Mouse (Mus musculus) liver, embryonic 11.5 days (tissue): ENCODE results near the gene Mpzl2. TPM values are rescaled to one million over a fixed set of nuclear protein-coding genes. Genes with fewer than 3 reads are reported as not detected.

Experiments used
- ATAC-seq: fragments of 200-750 bp; cut with Nextera tagmentation; replicated peaks from 2 replicates; pipeline ENCODE4 v1.8.0; 2017; ENCODE audit warnings: moderate number of reproducible peaks, mild to moderate bottlenecking, moderate TSS enrichment, moderate library complexity; ENCODE audit not compliant: low FRiP score
- DNase-seq: peaks from one replicate; pipeline ENCODE4 v3.0.0-alpha.2; 2017; ENCODE audit warnings: low spot score
- H3K27ac ChIP-seq: fragments of 300-500 bp; sonication (generic); 2 replicates; pipeline ENCODE4 v1.5.1; 2014; ENCODE audit warnings: mild to moderate bottlenecking, low read depth, low read length, control low read depth
- H3K27me3 ChIP-seq: fragments of 300-500 bp; sonication (generic); replicated peaks from 2 replicates; pipeline ENCODE4 v1.6.1; 2014; ENCODE audit warnings: low read length, mixed read lengths; ENCODE audit not compliant: control insufficient read depth, insufficient read depth
- H3K36me3 ChIP-seq: fragments of 300-500 bp; sonication (generic); 2 replicates; pipeline ENCODE4 v1.6.1; 2014; ENCODE audit warnings: mild to moderate bottlenecking, low read length, moderate library complexity, mixed read lengths; ENCODE audit not compliant: control insufficient read depth, insufficient read depth
- H3K4me1 ChIP-seq: fragments of 300-500 bp; sonication (generic); replicated peaks from 2 replicates; pipeline ENCODE4 v1.6.1; 2014; ENCODE audit warnings: low read length, mixed read lengths; ENCODE audit not compliant: control insufficient read depth, insufficient read depth
- H3K4me2 ChIP-seq: fragments of 300-500 bp; sonication (generic); 2 replicates; pipeline ENCODE4 v1.6.1; 2014; ENCODE audit warnings: mild to moderate bottlenecking, control low read depth, moderate library complexity
- H3K4me3 ChIP-seq: fragments of 300-500 bp; sonication (generic); 2 replicates; pipeline ENCODE4 v1.5.1; 2014; ENCODE audit warnings: low read depth, low read length, control low read depth
- H3K9ac ChIP-seq: fragments of 300-500 bp; sonication (generic); 2 replicates; pipeline ENCODE4 v1.6.1; 2014; ENCODE audit warnings: low read depth, low read length, control low read depth
- H3K9me3 ChIP-seq: fragments of 300-500 bp; sonication (generic); 2 replicates; pipeline ENCODE4 v1.6.1; 2016; ENCODE audit warnings: low read length, inconsistent platforms, mixed read lengths; ENCODE audit not compliant: control insufficient read depth
- WGBS: fragments of 180-500 bp; shearing (Covaris S2); extraction: QIAGEN DNeasy Blood & Tissue Kit; methylation state at CpG from one replicate; pipeline ENCODE4 v1.1.7; 2014; 5-methylcytosine and 5-hydroxymethylcytosine counted together
- polyA plus RNA-seq: library from polyadenylated mRNA; unstranded; fragments of >200 nt; fragmentation: Nextera tagmentation; extraction: Ambion mirVana; gene quantifications from 2 replicates; pipeline ENCODE4 v1.2.1, GENCODE M21; 2014

Gene Mpzl2
- polyA plus RNA-seq, 1 experiment from 2014 or later, result 6.5 TPM

- WGBS, result 25% methylated on average over 17 of the region's 17 CpGs
- Histone ChIP-seq H3K4me2 (peak overlapping the region; percentile 42), H3K4me1 (peaks cover 3% of the 10 kb centered on the region; the same call in 1 of the 2 replicates), H3K9me3 (no peaks in the 10 kb centered on the region), H3K27me3 (peaks cover 58% of the 10 kb centered on the region), H3K36me3 (no peaks in the 10 kb centered on the region), H3K4me3 (no peak overlapping the region), H3K27ac (no peak overlapping the region), H3K9ac (no peak overlapping the region)
- ATAC-seq (no peak), DNase-seq (no peak)
Measured at GRCm38 (mm10) chr9:45041131-45041838, 1.7 kb downstream of the Mpzl2 start.

GRCm38 (mm10) chr9:45042056-45042720, 2.6 kb downstream of the Mpzl2 start:
- H3K9me3 ChIP-seq, result no peaks in the 10 kb centered on the region
- H3K4me3 ChIP-seq, result peak overlapping the region; percentile 38
- ATAC-seq (0 out of 2 replicates have a peak, but pooled peaks have one; percentile 43), DNase-seq (peak; percentile 45)
- no peak overlapping the region for H3K27ac ChIP-seq
- H3K4me1 ChIP-seq, result peaks cover 3% of the 10 kb centered on the region; the same call in 1 of the 2 replicates
- no peaks in the 10 kb centered on the region for H3K36me3 ChIP-seq
- peak overlapping the region; percentile 48 for H3K4me2 ChIP-seq
- peaks cover 58% of the 10 kb centered on the region for H3K27me3 ChIP-seq
- peak overlapping the region; percentile 30; the same call in 1 of the 2 replicates for H3K9ac ChIP-seq
- WGBS, result 3% methylated on average over 20 of the region's 20 CpGs

- Histone ChIP-seq H3K4me2 (peak overlapping the region; percentile 48), H3K4me3 (peak overlapping the region; percentile 38), H3K9ac (no peak overlapping the region), H3K27ac (no peak overlapping the region), H3K27me3 (peaks cover 57% of the 10 kb centered on the region), H3K9me3 (no peaks in the 10 kb centered on the region), H3K36me3 (no peaks in the 10 kb centered on the region), H3K4me1 (peaks cover 3% of the 10 kb centered on the region; the same call in 1 of the 2 replicates)
- ATAC-seq (no peak), DNase-seq (no peak)
- WGBS, result 2% methylated on average over 10 of the region's 10 CpGs
Measured at GRCm38 (mm10) chr9:45042947-45043346, 3.3 kb downstream of the Mpzl2 start.

GRCm38 (mm10) chr9:45046973-45047372, 7.4 kb downstream of the Mpzl2 start:
- H3K36me3 ChIP-seq, result no peaks in the 10 kb centered on the region
- DNase-seq (no peak), ATAC-seq (no peak)
- no peak overlapping the region for H3K4me3 ChIP-seq
- no peak overlapping the region for H3K27ac ChIP-seq
- no peaks in the 10 kb centered on the region; the same call in 1 of the 2 replicates for H3K4me1 ChIP-seq
- H3K27me3 ChIP-seq, result peaks cover 21% of the 10 kb centered on the region
- H3K4me2 ChIP-seq, result no peak overlapping the region
- WGBS, result 65% methylated on average over 16 of the region's 16 CpGs
- H3K9me3 ChIP-seq, result no peaks in the 10 kb centered on the region
- H3K9ac ChIP-seq, result no peak overlapping the region

- H3K4me3 ChIP-seq, result no peak overlapping the region
- 17% methylated on average over 4 of the region's 4 CpGs for WGBS
- peaks cover 7% of the 10 kb centered on the region for H3K27me3 ChIP-seq
- no peak overlapping the region for H3K27ac ChIP-seq
- no peak overlapping the region for H3K9ac ChIP-seq
- no peak overlapping the region for H3K4me2 ChIP-seq
- H3K4me1 ChIP-seq, result no peaks in the 10 kb centered on the region
- no peak for DNase-seq
- no peaks in the 10 kb centered on the region for H3K36me3 ChIP-seq
- ATAC-seq, result no peak
- H3K9me3 ChIP-seq, result no peaks in the 10 kb centered on the region
Measured at GRCm38 (mm10) chr9:45048511-45048910, 8.9 kb downstream of the Mpzl2 start.

- WGBS, result 65% methylated on average over 1 of the region's 1 CpGs
- no peak overlapping the region for H3K4me2 ChIP-seq
- H3K4me3 ChIP-seq, result no peak overlapping the region
- ATAC-seq (no peak), DNase-seq (no peak)
- no peaks in the 10 kb centered on the region for H3K36me3 ChIP-seq
- H3K9me3 ChIP-seq, result no peaks in the 10 kb centered on the region
- H3K27ac ChIP-seq, result no peak overlapping the region
- H3K27me3 ChIP-seq, result no peaks in the 10 kb centered on the region; the same call in none of the 2 replicates
- H3K9ac ChIP-seq, result no peak overlapping the region
- no peaks in the 10 kb centered on the region for H3K4me1 ChIP-seq
Measured at GRCm38 (mm10) chr9:45049731-45050130, 10.1 kb downstream of the Mpzl2 start.

- no peaks in the 10 kb centered on the region; the same call in none of the 2 replicates for H3K27me3 ChIP-seq
- 81% methylated on average over 2 of the region's 2 CpGs for WGBS
- H3K36me3 ChIP-seq, result no peaks in the 10 kb centered on the region
- H3K9ac ChIP-seq, result no peak overlapping the region
- no peak overlapping the region for H3K4me3 ChIP-seq
- no peak overlapping the region for H3K27ac ChIP-seq
- no peaks in the 10 kb centered on the region for H3K9me3 ChIP-seq
- H3K4me1 ChIP-seq, result no peaks in the 10 kb centered on the region
- DNase-seq (no peak), ATAC-seq (no peak)
- H3K4me2 ChIP-seq, result no peak overlapping the region
Measured at GRCm38 (mm10) chr9:45050301-45050700, 10.7 kb downstream of the Mpzl2 start.

- 2% methylated on average over 33 of the region's 33 CpGs for WGBS
- peaks cover 5% of the 10 kb centered on the region for H3K27me3 ChIP-seq
- ATAC-seq (peak; percentile 51), DNase-seq (peak; percentile 82)
- H3K9me3 ChIP-seq, result no peaks in the 10 kb centered on the region
- peak within 1 kb of the TSS; percentile 67 for H3K4me2 ChIP-seq
- peak within 1 kb of the TSS; percentile 59 for H3K4me3 ChIP-seq
- H3K27ac ChIP-seq, result peak within 1 kb of the TSS; percentile 78
- no peaks in the 10 kb centered on the region for H3K4me1 ChIP-seq
- H3K36me3 ChIP-seq, result no peaks in the 10 kb centered on the region
- H3K9ac ChIP-seq, result peak within 1 kb of the TSS; percentile 59; the same call in 1 of the 2 replicates
Measured at GRCm38 (mm10) chr9:45055082-45055713, 15.6 kb downstream of the Mpzl2 start, which contains the start of gene Mpzl3. Mpzl3 (plus strand) TSS chr9:45055186.
